Mouse (Mus musculus): ENCODE results near the gene Mpped2. TPM values are rescaled to one million over a fixed set of nuclear protein-coding genes. Genes with fewer than 3 reads are reported as not detected.

Mpped2 gene
- polyA plus RNA-seq, 1 experiment from 2014 or later = 8.0 TPM

- ATAC-seq = no peak
- H3K9me3 ChIP-seq (ENCODE audit: control insufficient read depth) = no peaks in the 10 kb centered on the region
- 90% methylated on average over 26 of the region's 26 CpGs for WGBS
- TF ChIP-seq CTCF (IDR thresholded peaks at IDR 0.05; ENCODE audit: low read depth) = no peak
- no peaks in the 10 kb centered on the region for H3K4me1 ChIP-seq (replicated peaks; ENCODE audit: control insufficient read depth, insufficient read depth, low read length)
- H3K36me3 ChIP-seq (ENCODE audit: control insufficient read depth, insufficient read depth) = no peaks in the 10 kb centered on the region
- H3K9ac ChIP-seq (ENCODE audit: low read depth, low read length) = no peak overlapping the region
- H3K4me2 ChIP-seq (replicated peaks; ENCODE audit: low read depth) = no peak overlapping the region
- no peaks in the 10 kb centered on the region for H3K27me3 ChIP-seq (replicated peaks; ENCODE audit: control insufficient read depth, insufficient read depth, low read length)
- no peak overlapping the region for H3K27ac ChIP-seq (ENCODE audit: low read depth, low read length)
- H3K4me3 ChIP-seq (ENCODE audit: low read depth, low read length) = no peak overlapping the region
Observed at GRCm38 (mm10) chr2:106781181-106782179, 88.4 kb downstream of the Mpped2 start.

DNA sequence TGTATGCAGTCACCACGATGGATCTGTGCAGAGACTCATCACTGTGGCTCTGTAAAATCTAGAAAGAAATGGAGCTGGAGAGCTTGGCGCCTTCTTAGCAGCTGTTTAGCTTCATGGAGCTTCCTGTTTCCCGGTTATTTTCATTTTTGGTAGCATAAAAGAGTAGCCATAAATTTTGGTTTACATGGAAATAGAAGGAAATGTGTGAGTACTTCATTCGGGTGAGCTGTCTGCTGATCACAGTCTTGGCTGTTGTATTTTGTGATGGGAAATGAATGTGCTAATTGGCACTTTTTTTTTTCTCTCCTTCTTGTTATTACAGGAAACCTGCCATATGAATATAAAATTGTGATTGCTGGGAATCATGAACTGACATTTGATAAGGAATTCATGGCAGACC lies 90.2 kb downstream of the Mpped2 start:
- Histone ChIP-seq H3K36me3 (ENCODE audit: control insufficient read depth, insufficient read depth) (no peaks in the 10 kb centered on the region), H3K9ac (ENCODE audit: low read depth, low read length) (no peak overlapping the region), H3K4me1 (replicated peaks; ENCODE audit: control insufficient read depth, insufficient read depth, low read length) (no peaks in the 10 kb centered on the region), H3K9me3 (ENCODE audit: control insufficient read depth) (no peaks in the 10 kb centered on the region), H3K4me2 (replicated peaks; ENCODE audit: low read depth) (no peak overlapping the region), H3K27ac (ENCODE audit: low read depth, low read length) (no peak overlapping the region), H3K27me3 (replicated peaks; ENCODE audit: control insufficient read depth, insufficient read depth, low read length) (no peaks in the 10 kb centered on the region), H3K4me3 (ENCODE audit: low read depth, low read length) (no peak overlapping the region)
- no peak for ATAC-seq
- TF ChIP-seq CTCF (IDR thresholded peaks at IDR 0.05; ENCODE audit: low read depth) = no peak
- 68% methylated on average over 4 of the region's 4 CpGs for WGBS

DNA sequence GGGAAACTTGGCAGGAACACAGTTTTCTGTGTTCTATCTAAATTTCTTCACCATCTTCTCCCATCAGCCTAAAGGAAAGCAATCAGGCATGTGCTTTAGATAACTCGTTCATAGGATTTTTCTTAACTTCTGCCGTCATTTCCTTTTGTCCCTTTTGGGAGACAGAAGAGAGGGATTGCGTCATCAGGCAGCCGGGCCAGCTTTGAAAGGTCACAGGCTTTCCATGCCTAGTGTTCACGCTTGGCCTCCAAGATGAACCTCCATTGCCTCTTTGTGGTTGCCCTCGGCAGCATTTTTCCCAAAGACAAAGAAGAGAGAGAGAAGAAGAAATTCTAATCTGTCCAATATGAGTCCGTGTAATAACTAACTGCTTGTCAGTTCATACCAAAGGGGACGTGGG lies 95.0 kb downstream of the Mpped2 start:
- no peak for ATAC-seq
- WGBS = 53% methylated on average over 8 of the region's 8 CpGs
- Histone ChIP-seq H3K27ac (ENCODE audit: low read depth, low read length) (no peak overlapping the region), H3K27me3 (replicated peaks; ENCODE audit: control insufficient read depth, insufficient read depth, low read length) (no peaks in the 10 kb centered on the region), H3K9ac (ENCODE audit: low read depth, low read length) (no peak overlapping the region), H3K4me2 (replicated peaks; ENCODE audit: low read depth) (no peak overlapping the region), H3K4me1 (replicated peaks; ENCODE audit: control insufficient read depth, insufficient read depth, low read length) (no peaks in the 10 kb centered on the region), H3K9me3 (ENCODE audit: control insufficient read depth) (no peaks in the 10 kb centered on the region), H3K4me3 (ENCODE audit: low read depth, low read length) (no peak overlapping the region), H3K36me3 (ENCODE audit: control insufficient read depth, insufficient read depth) (no peaks in the 10 kb centered on the region)
- no peak for TF ChIP-seq CTCF (IDR thresholded peaks at IDR 0.05; ENCODE audit: low read depth)

DNA sequence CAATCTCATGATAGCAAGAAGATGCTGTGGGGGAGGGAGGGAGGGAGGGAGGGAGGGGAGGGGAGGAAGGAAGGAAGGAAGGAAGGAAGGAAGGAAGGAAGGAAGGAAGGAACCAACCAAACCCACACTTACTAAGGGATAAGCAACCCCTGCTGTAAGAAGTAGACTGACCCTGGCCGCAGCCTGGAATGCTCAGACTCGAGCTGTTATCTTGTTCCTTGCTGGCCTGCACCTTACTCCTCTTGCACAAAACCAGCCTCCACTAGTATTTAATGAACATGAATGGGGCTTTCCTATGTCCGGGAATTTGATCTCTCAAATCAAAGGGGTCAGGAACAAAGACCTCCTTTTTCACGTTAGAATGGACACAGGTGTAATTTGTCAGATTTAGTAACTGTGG lies 95.5 kb downstream of the Mpped2 start:
- Histone ChIP-seq H3K36me3 (ENCODE audit: control insufficient read depth, insufficient read depth) (no peaks in the 10 kb centered on the region), H3K4me2 (replicated peaks; ENCODE audit: low read depth) (no peak overlapping the region), H3K4me1 (replicated peaks; ENCODE audit: control insufficient read depth, insufficient read depth, low read length) (no peaks in the 10 kb centered on the region), H3K4me3 (ENCODE audit: low read depth, low read length) (no peak overlapping the region), H3K27ac (ENCODE audit: low read depth, low read length) (no peak overlapping the region), H3K9ac (ENCODE audit: low read depth, low read length) (no peak overlapping the region), H3K9me3 (ENCODE audit: control insufficient read depth) (no peaks in the 10 kb centered on the region), H3K27me3 (replicated peaks; ENCODE audit: control insufficient read depth, insufficient read depth, low read length) (no peaks in the 10 kb centered on the region)
- WGBS = 62% methylated on average over 4 of the region's 4 CpGs
- ATAC-seq = no peak
- TF ChIP-seq CTCF (IDR thresholded peaks at IDR 0.05; ENCODE audit: low read depth) = no peak

DNA sequence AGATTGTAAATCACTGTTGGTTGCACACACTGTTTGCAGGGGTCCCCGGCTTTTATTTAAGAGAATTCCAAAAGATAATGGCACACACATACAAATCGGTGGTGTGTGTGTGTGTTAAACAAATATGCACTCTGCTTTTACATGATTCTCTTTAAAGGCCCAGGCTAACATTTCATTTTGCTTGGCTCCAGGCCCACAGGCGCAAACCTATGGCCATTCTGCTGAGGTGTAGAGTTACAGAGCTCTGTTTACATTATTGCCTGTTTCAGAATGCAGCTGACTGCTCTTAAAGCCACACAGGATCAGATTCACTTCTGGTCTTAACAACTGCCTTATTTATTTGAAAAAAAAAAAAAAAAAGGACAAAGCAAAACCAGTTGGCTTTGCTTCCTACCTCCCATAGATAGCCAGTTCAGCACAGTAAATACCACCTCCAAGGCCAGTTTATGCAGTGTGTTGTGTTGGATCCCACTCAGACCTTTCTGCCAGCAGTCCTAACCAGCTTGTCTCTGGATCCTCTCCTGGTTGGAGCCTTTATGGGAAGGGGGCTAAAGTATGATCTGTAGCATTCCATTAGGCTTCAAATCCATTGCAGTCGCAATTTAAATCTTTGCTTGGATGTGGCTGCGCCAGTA lies 96.7 kb downstream of the Mpped2 start:
- no peaks in the 10 kb centered on the region for H3K9me3 ChIP-seq (ENCODE audit: control insufficient read depth)
- H3K36me3 ChIP-seq (ENCODE audit: control insufficient read depth, insufficient read depth) = no peaks in the 10 kb centered on the region
- no peak overlapping the region for H3K27ac ChIP-seq (ENCODE audit: low read depth, low read length)
- ATAC-seq = no peak
- no peak overlapping the region for H3K4me2 ChIP-seq (replicated peaks; ENCODE audit: low read depth)
- H3K4me1 ChIP-seq (replicated peaks; ENCODE audit: control insufficient read depth, insufficient read depth, low read length) = no peaks in the 10 kb centered on the region
- WGBS = 43% methylated on average over 5 of the region's 5 CpGs
- no peak overlapping the region for H3K9ac ChIP-seq (ENCODE audit: low read depth, low read length)
- H3K27me3 ChIP-seq (replicated peaks; ENCODE audit: control insufficient read depth, insufficient read depth, low read length) = no peaks in the 10 kb centered on the region
- TF ChIP-seq CTCF (IDR thresholded peaks at IDR 0.05; ENCODE audit: low read depth) = no peak
- H3K4me3 ChIP-seq (ENCODE audit: low read depth, low read length) = no peak overlapping the region

- H3K36me3 ChIP-seq (ENCODE audit: control insufficient read depth, insufficient read depth) = no peaks in the 10 kb centered on the region
- no peaks in the 10 kb centered on the region for H3K27me3 ChIP-seq (replicated peaks; ENCODE audit: control insufficient read depth, insufficient read depth, low read length)
- H3K4me1 ChIP-seq (replicated peaks; ENCODE audit: control insufficient read depth, insufficient read depth, low read length) = no peaks in the 10 kb centered on the region
- no peak overlapping the region for H3K4me3 ChIP-seq (ENCODE audit: low read depth, low read length)
- no peak overlapping the region for H3K9ac ChIP-seq (ENCODE audit: low read depth, low read length)
- no peak for ATAC-seq
- TF ChIP-seq CTCF (IDR thresholded peaks at IDR 0.05; ENCODE audit: low read depth) = no peak
- no peak overlapping the region for H3K4me2 ChIP-seq (replicated peaks; ENCODE audit: low read depth)
- 45% methylated on average over 3 of the region's 3 CpGs for WGBS
- H3K9me3 ChIP-seq (ENCODE audit: control insufficient read depth) = no peaks in the 10 kb centered on the region
- no peak overlapping the region for H3K27ac ChIP-seq (ENCODE audit: low read depth, low read length)
Observed at GRCm38 (mm10) chr2:106790329-106790701, 97.2 kb downstream of the Mpped2 start.
